Mouse (Mus musculus) retina, postnatal 1 day (tissue): Measurements from ENCODE around the gene Mcm3ap.

Source experiments
- DNase-seq: peaks from one replicate; pipeline ENCODE4 v3.0.0-alpha.2; 2012

Mcm3ap gene

GRCm38 (mm10) chr10:76496366-76496765 lies 27.6 kb downstream of the Mcm3ap start:
- no peak for DNase-seq

- no peak for DNase-seq
Observed at GRCm38 (mm10) chr10:76497522-76497921, 28.8 kb downstream of the Mcm3ap start.

DNA sequence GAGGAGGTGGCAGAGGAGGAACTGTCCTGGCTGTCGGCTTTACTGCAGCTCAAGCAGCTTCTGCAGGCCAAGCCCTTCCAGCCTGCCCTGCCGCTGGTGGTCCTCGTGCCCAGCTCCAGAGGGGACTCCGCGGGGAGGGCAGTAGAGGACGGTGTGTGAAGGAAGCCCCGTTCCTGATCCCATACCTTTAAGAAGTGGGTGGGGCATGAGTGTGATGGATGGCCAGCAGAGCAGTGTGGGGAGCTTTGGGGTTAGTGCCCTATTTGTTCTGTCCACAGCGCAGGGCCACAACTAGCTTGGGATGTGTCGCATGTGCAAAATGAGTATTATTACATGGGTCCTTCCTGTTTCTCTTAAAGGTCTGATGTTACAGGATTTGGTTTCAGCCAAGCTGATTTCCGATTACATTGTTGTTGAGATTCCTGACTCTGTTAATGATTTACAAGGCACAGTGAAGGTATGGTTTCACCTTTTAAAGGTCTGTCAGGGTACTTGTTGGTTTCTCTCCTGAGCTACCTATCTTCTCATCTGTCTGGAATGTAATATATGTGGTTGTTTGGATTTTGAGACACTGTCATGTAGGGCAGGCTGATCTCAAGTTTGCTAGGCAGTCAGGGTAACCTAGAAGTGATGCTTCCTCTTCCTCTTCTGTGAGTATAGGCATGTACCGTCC lies 35.7 kb downstream of the Mcm3ap start:
- DNase-seq: no peak

- DNase-seq: no peak
Observed at GRCm38 (mm10) chr10:76505865-76506264, 37.1 kb downstream of the Mcm3ap start.

GRCm38 (mm10) chr10:76512965-76513583 lies 44.3 kb downstream of the Mcm3ap start:
- peak; percentile 87 for DNase-seq

GRCm38 (mm10) chr10:76530922-76531321 lies 62.2 kb downstream of the Mcm3ap start:
- DNase-seq: no peak

DNA sequence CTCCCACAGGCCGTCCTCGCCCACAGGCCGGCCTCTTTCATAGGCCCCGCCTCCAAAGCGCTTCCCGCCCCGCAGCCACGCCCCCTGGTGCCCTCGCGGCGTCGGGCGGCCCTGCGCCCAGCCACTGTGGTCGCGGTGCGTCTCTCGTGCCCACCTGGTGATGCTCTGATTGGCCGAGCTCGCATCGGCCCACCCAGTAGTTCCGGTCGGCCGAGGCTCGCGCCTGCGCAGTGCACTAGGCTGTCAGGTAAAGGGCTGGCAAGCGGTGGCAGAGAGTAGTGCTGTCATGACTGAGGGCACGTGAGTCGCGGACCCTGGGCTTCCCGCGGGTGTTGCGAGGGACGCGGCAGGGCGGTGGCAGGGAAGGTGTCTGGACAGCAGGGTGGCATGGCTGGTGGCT lies 62.6 kb downstream of the Mcm3ap start, which contains the start of gene Lss:
Gene Lss, plus strand, starts transcription at position 214 of the 400 bp plus-strand sequence.
- DNase-seq: peak; percentile 98

- DNase-seq: no peak
Observed at GRCm38 (mm10) chr10:76531828-76532227, 63.1 kb downstream of the Mcm3ap start.

DNA sequence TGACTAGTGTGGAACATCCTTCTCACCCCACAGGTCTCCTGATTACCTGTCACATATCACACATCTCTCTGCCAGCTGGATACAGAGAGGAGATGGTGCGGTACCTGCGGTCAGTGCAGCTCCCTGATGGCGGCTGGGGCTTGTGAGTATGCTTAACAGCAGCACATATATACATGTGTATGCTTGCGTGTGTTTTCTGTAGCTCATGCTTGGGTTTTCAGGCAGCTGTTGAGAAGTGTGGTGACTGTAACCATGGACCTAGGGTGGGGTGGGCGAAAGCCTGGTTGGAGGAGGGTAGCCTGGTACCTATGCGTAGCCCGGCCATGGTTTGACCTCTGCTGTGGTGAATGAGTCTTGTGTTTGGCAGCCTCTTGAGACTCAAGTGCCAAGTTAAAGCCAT lies 66.8 kb downstream of the Mcm3ap start:
- no peak for DNase-seq

- DNase-seq: no peak
Observed at GRCm38 (mm10) chr10:76537619-76538018, 68.9 kb downstream of the Mcm3ap start.

GRCm38 (mm10) chr10:76541336-76542085 lies 72.8 kb downstream of the Mcm3ap start:
- no peak for DNase-seq

GRCm38 (mm10) chr10:76542636-76543375 lies 74.1 kb downstream of the Mcm3ap start:
- no peak for DNase-seq

DNA sequence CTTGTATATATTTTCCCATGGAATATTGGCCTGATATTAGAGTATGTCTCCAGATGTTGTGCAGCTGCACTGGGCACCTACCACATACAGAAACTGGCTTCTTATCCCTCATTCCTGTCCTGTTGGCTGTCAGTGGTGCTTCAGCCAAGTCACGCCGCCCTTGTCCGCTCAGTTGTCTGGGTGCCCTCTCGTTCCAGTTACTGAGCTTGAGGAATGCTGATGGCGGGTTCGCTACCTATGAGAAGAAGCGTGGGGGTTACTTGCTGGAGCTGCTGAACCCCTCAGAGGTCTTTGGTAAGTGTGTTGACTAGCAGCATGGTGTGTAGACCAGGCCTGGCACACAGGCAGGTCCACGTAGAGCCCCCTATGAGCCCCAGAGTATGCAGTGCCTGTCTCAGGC lies 77.8 kb downstream of the Mcm3ap start:
- DNase-seq: no peak

DNA sequence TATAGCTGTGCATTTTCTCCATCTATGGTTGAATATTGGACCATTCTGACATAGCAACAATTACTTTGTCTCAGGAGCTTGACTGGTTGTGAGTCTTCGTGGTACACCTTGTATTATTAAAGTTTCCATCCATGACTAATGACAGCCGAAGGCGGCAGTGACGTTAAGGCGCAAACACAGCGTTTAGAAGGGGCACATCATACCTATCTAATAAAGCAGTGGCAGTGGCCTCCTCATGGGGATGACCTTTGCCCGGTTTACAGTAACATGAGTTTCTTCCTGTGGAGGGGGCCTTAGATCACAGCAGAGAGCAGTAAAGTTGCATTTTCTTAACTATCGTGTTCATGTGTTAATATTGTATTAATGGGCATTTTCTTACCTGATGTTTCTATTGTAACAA lies 79.5 kb downstream of the Mcm3ap start:
- DNase-seq: no peak

DNA sequence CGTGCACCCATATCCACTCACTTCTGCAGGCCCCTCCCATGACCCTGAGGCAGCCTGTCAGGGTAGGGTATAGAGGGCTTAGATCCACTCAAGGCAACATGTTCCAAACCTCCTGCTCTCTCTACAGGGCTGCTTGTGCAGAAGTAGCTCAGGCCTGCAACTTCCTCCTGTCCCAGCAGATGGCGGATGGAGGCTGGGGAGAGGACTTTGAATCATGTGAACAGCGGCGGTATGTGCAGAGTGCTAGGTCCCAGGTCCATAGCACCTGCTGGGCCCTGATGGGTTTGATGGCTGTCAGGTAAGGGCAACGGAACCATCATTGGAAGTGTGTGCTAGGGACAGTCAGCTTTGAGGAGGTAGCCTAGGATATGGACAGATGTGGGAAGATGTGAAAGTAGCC lies 81.7 kb downstream of the Mcm3ap start:
- DNase-seq: no peak

DNA sequence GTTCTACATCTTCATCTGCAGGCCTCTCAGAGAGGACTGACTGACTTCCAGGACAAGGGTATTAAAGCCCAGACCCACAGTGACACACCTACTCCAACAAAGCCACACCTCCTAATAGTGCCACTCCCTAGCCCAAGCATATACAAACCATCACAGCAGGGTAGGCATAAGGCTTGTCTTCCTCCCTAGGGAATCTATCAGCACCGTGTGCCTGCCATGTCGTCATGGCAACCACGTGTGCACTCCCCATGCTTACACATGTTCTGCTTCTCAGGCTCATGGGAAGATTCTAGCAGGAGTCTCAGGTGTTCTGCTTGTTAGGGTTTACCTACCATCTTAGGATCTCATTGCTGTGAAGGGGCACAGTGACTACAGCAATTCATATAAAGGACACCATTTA lies 82.8 kb downstream of the Mcm3ap start:
- DNase-seq: no peak

GRCm38 (mm10) chr10:76554061-76554460 lies 85.3 kb downstream of the Mcm3ap start:
- no peak for DNase-seq

GRCm38 (mm10) chr10:76561972-76562371 lies 93.2 kb downstream of the Mcm3ap start, which contains the start of gene Spatc1l:
TSS of gene Spatc1l (plus strand) at chr10:76562272.
- no peak for DNase-seq
